Mouse (Mus musculus) thymus, postnatal 4 days (tissue): Measurements from ENCODE around the gene Mtfr1l.
"Not testable (repeated sequence)": the region's sequence is repeated elsewhere in the genome, so short reads cannot be mapped to it uniquely, and the experiment has no call there.

Experiments used
- DNase-seq: peaks from one replicate; pipeline ENCODE4 v3.0.0; 2021

Gene Mtfr1l

GRCm38 (mm10) chr4:134515614-134516013 is 19.6 kb downstream of the Mtfr1l start:
- DNase-seq: no peak

DNA sequence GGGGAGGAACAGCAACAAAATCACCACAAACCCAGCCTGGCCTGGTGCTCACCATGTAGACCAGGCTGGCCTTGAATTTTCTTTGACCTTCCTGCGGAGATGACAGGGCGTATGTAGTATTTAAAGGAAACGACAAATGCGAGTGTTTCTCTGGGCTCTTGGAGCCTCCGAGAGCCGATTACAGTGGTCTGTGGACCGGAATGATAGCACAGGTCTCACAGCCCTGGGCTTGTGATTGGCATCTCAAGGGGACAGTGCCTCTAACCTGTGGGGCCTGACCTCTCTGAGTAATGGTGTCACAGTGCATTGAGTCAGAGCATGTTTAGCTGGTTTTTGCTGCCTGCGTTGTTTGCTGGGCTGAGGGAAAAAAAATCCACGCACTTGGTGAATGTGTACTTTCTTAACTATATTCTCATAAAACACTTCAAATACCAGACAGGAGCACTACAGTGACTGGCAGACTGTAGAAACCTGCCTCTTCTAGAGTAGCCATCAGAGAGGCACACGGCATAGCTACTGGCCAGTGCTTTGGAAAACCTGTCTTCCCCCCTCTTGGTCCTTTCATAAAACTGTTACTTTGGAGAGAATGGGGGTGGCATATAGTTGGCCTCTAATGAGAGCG is 20.8 kb downstream of the Mtfr1l start:
- no peak for DNase-seq

GRCm38 (mm10) chr4:134512798-134513197 is 22.4 kb downstream of the Mtfr1l start:
- DNase-seq: peak; percentile 66

- DNase-seq: no peak
Measured at GRCm38 (mm10) chr4:134511730-134512129, 23.5 kb downstream of the Mtfr1l start.

DNA sequence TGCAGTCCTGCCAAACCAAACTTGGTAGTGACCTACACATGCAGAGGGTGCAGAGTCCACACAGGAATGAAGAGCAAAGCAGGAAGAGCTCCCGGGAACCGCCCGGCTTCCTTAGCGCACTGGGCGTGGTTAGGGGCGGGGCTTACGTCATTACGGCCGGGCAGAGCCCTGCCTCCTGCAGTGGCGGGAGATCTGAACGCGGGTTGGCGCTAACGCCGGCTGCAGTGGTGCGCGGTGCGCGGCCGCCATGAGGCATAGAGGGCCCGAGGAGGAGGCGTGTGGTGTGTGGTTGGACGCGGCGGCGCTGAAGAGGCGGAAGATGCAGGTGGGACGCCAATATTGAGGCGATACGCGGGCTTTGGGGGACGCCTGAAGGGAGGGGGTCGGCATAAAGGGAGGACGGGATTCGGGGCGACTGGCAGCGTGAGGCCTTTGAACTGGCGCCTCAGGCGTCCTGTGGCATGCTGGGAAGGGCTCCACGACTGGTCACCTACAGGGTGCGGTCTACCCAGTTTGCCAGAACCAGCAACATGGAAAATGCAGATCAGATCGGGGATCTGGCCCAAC is 24.3 kb downstream of the Mtfr1l start, which contains the start of gene Aunip:
TSS of gene Aunip (plus strand) at position 155 of the 567 bp plus-strand sequence.
- DNase-seq: peak; percentile 95

DNA sequence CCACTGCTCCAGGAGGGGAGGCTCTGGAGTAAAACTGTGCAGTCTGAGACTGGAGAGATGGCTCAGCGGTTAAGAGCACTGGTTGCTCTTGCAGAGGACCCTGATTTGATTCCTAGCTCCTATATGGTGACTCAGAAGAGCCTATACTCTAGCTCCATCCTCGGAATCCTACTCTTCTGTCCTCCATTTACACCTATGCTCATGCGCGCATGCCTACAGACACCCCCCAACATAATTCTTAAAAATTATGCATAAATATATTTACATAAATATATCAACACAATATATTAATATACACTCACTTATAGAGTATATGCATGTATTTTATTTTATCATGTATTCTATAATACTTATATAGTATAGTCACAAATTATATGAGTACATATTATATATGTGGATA is 24.8 kb downstream of the Mtfr1l start:
- no peak for DNase-seq

- no peak for DNase-seq
Measured at GRCm38 (mm10) chr4:134506713-134507112, 28.5 kb downstream of the Mtfr1l start.

DNA sequence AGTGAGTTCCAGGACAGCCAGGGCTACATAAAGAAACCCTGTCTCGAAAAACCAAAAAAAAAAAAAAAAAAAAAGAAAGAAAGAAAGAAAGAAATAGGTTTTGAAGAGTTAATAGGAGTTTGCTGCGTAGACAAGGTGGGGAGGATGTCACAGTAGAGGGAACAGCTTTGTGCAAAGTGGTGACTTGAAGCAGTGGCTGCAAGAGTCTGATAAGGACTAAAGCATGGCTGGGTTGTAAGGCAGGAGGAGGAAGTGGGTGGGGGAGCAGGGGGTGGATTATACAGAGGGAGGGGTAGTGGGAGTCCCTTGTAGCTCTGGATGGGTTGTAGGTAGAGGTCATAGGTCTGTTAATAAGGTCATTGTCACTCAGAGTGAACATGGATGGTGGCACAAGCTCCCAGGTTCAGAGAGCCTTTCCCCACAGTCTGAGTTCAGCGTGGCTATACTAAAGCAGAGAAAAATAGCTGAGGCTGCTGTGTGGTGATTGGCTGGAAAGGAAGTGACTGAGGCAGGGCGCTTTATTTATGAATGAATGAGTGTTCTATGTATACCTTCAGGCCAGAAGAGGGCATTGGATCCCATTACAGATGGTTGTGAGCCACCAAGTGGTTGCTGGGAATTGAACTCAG is 29.1 kb downstream of the Mtfr1l start:
- no peak for DNase-seq

- DNase-seq: no peak
Measured at GRCm38 (mm10) chr4:134505303-134505789, 29.8 kb downstream of the Mtfr1l start.

- no peak for DNase-seq
Measured at GRCm38 (mm10) chr4:134503686-134504357, 31.4 kb downstream of the Mtfr1l start.

GRCm38 (mm10) chr4:134501095-134501494 is 34.1 kb downstream of the Mtfr1l start:
- no peak for DNase-seq

DNA sequence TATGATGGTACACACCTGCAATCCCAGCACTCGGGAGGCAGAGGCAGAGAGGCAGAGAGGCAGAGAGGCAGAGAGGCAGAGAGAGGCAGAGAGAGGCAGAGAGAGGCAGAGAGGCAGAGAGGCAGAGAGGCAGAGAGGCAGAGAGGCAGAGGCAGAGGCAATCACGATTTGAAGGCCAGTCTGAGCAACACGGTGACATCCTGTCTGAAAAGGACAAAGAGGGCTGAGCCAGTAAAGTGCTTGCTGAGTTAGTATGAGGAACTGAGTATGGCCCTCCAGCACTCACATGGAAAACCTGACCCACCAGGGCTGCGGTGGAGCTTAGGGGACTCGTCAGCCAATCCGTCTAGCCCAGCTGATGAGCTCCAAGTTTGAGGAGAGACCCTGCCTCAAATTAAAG is 36.2 kb downstream of the Mtfr1l start:
- DNase-seq: not testable (repeated sequence)

- no peak for DNase-seq
Measured at GRCm38 (mm10) chr4:134497986-134498731, 37.0 kb downstream of the Mtfr1l start.

- no peak for DNase-seq
Measured at GRCm38 (mm10) chr4:134497223-134497622, 38.0 kb downstream of the Mtfr1l start.

DNA sequence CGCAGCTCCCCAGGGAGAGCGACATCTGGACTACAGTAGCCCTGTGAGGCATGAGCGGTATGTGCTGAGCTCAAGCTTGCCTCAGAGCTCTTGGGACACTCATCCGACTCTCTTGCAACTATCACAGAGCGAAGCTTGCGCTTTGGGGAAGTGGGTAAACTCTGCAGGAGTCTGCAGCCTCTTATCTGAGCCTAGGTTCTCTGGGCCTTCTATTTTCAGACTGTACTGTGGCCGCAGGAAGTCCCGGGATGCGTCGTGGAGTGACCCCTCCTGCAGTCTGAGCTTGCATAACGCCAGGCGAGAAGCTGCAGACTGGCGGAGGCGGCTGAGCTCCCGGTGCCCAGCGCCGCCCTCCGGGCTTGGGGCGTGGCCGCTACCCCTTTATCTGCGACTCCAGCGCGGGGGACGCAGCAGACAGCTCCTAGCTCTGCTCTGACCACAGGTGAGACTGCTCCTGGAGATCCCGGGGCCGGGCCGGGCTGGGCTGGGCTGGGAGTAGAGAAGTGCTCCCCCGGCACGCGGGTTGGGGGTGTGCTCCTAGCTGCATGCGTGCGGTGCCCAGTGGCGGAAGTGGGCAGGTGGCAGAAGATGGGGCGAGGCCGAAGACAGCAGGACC is 38.5 kb downstream of the Mtfr1l start, which contains the start of gene Paqr7:
TSS of gene Paqr7 (plus strand) at position 103 of the 616 bp plus-strand sequence.
- peak; percentile 77 for DNase-seq

DNA sequence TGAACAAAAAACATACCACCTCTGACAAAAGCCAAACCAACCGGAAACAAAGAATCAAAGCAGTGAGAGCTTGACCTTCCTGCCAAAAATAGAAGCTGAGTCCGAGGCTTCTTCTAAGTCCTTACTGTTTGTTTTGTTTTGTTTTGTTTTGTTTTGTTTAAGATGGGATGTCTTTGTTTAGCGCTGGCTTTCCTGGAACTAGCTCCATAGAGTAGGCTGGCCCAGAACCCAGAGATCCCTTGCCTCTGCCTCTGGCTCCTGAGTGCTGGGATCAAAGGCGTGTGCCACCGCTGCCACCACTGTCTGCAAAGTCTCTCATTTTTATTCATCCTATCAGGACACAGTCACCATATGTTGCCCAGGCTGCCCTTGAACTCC is 39.7 kb downstream of the Mtfr1l start:
- no peak for DNase-seq

DNA sequence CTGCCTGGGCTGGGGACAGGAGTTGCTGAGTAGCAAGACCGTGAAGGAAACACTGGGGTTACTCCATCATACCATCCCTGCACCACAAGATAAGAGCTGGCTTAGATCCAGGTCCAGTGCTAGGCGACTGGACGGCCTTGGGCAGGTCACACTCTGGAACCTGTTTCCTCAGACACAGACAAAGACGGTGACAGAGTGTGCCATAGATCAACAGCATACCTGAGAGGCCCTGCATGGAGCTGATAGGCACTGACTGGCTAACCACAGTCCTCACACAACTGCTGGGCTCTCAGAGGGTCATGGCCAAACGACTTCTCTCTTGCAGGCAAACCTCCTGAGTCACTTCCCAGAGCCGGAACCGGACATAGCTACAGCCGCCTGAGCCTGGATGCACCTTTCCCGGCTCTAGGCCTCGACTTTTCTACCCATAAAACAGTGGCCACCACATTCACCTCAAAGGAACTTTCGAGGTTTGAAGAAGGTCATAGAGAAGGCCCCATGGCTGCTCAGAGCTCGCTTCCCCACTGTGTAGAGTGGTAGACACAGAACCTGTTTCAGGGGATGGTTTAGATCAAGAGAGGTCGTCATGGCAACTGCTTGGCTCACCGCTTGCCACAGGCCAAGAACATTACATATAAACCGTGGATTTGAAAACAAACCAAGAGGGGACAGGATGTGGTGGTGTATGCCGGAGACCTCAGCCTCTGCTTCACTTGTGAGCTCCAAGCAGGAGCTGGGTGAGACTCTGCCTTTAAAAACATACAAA is 40.2 kb downstream of the Mtfr1l start:
- peak; percentile 73 for DNase-seq

DNA sequence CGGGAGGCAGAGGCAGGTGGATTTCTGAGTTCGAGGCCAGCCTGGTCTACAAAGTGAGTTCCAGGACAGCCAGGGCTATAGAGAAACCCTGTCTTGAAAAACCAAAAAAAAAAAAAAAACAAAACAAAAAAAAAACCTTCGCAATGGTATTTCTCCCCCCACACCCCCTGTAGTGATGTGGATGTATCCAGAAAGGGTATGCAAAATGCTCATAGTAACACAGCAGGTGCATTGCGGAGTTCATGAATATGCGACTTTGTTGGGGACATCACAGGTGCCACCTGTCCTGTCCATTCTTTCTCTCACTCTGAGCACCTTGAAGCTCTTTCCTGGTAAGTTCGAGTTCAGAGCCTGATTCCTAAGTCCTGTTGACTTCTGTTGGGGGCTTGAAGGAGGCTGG is 41.0 kb downstream of the Mtfr1l start:
- not testable (repeated sequence) for DNase-seq

GRCm38 (mm10) chr4:134491716-134492115 is 43.5 kb downstream of the Mtfr1l start:
- no peak for DNase-seq

DNA sequence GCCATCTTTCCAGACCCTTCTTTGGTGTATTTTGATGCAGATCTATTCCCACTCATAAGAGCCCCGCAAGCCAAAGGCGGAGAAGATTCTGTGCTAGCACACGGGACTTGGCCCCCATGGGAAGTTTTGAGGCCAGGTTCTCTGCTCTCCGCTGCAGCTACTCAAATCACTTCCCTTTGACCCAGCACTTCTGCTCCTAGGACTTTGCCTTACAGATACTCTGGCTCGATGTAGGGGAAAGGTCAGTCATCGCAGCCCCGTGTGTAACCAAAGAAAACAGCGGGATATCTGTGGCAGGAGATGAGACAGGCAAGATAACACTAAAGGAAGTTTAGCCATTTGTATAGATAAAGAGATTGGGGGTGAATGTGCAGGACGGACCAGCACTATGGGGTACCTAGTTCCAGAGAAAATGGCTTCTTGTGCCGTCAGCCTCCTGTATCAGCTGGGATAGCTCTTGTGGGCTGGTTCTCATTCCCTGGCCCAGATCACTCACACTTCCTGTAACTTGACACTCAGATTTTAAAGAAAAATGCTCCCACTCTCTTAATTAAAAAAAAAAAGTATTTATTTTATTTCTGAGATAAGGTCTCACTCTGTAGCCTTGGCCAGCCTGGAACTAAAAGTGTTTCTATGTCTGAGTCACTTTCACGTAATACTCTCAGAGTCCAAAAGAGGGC is 45.1 kb downstream of the Mtfr1l start:
- DNase-seq: no peak

GRCm38 (mm10) chr4:134488211-134488610 is 47.0 kb downstream of the Mtfr1l start:
- no peak for DNase-seq
